Mouse (Mus musculus): ENCODE measurements around the gene Gm38392. TPM values are rescaled to one million over a fixed set of nuclear protein-coding genes. Genes with fewer than 3 reads are reported as not detected.

Gene Gm38392
- total RNA-seq, 2 experiments from 2014 or later = 0.80 to 0.89 TPM

GRCm38 (mm10) chr3:88217679-88218078 is 69.3 kb downstream of the Gm38392 start:
- no peak for DNase-seq
- intact Hi-C loops (cut with DNase I) = loop anchor here (2.0 kb wide), 1 partner anchor 17 kb away; no protein-coding TSS in a partner anchor

GRCm38 (mm10) chr3:88216534-88217326 is 70.3 kb downstream of the Gm38392 start:
- DNase-seq = peak; percentile 71
- intact Hi-C loops (cut with DNase I) = loop anchor here (2.0 kb wide), 1 partner anchor 16 kb away; no protein-coding TSS in a partner anchor

GRCm38 (mm10) chr3:88216116-88216515 is 70.9 kb downstream of the Gm38392 start:
- no peak for DNase-seq
- intact Hi-C loops (cut with DNase I) = loop anchor here (2.0 kb wide), 1 partner anchor 15 kb away; no protein-coding TSS in a partner anchor

GRCm38 (mm10) chr3:88215553-88216004 is 71.4 kb downstream of the Gm38392 start:
- intact Hi-C loops (cut with DNase I) = loop anchor here (2.0 kb wide), 1 partner anchor 15 kb away; no protein-coding TSS in a partner anchor
- no peak for DNase-seq

- intact Hi-C loops (cut with DNase I) = no loop called here
- no peak for DNase-seq
Measured at GRCm38 (mm10) chr3:88214971-88215552, 71.9 kb downstream of the Gm38392 start.

- peak; percentile 91 for DNase-seq
- intact Hi-C loops (cut with DNase I) = no loop called here
Measured at GRCm38 (mm10) chr3:88214197-88214938, 72.6 kb downstream of the Gm38392 start.

- intact Hi-C loops (cut with DNase I) = no loop called here
- DNase-seq = no peak
Measured at GRCm38 (mm10) chr3:88213019-88213418, 74.0 kb downstream of the Gm38392 start.

- no peak for DNase-seq
- intact Hi-C loops (cut with DNase I) = no loop called here
Measured at GRCm38 (mm10) chr3:88212356-88212755, 74.7 kb downstream of the Gm38392 start.

- intact Hi-C loops (cut with DNase I) = no loop called here
- DNase-seq = no peak
Measured at GRCm38 (mm10) chr3:88210918-88211317, 76.1 kb downstream of the Gm38392 start.

GRCm38 (mm10) chr3:88210121-88210520 is 76.9 kb downstream of the Gm38392 start:
- intact Hi-C loops (cut with DNase I) = no loop called here
- no peak for DNase-seq

GRCm38 (mm10) chr3:88209306-88209705 is 77.7 kb downstream of the Gm38392 start:
- no peak for DNase-seq
- intact Hi-C loops (cut with DNase I) = no loop called here

GRCm38 (mm10) chr3:88208226-88208720 is 78.7 kb downstream of the Gm38392 start:
- DNase-seq = no peak

GRCm38 (mm10) chr3:88207451-88208100 is 79.4 kb downstream of the Gm38392 start:
- peak; percentile 65 for DNase-seq
- intact Hi-C loops (cut with DNase I) = no loop called here

More at GRCm38 (mm10) chr3:88208226-88208720, 78.7 kb downstream of the Gm38392 start:
- intact Hi-C loops (cut with DNase I) = no loop called here

- peak; percentile 60 for DNase-seq
- intact Hi-C loops (cut with DNase I) = no loop called here
Measured at GRCm38 (mm10) chr3:88206901-88207371, 80.1 kb downstream of the Gm38392 start.

- DNase-seq = no peak
- intact Hi-C loops (cut with DNase I) = no loop called here
Measured at GRCm38 (mm10) chr3:88206500-88206899, 80.5 kb downstream of the Gm38392 start.

- intact Hi-C loops (cut with DNase I) = no loop called here
- DNase-seq = peak; percentile 80
Measured at GRCm38 (mm10) chr3:88205563-88206491, 81.2 kb downstream of the Gm38392 start.

- intact Hi-C loops (cut with DNase I) = no loop called here
- DNase-seq = no peak
Measured at GRCm38 (mm10) chr3:88205176-88205562, 81.8 kb downstream of the Gm38392 start.

- no peak for DNase-seq
- intact Hi-C loops (cut with DNase I) = no loop called here
Measured at GRCm38 (mm10) chr3:88204751-88205150, 82.3 kb downstream of the Gm38392 start.

GRCm38 (mm10) chr3:88203999-88204700 is 82.9 kb downstream of the Gm38392 start:
- intact Hi-C loops (cut with DNase I) = no loop called here
- DNase-seq = no peak
